Mouse (Mus musculus): ENCODE measurements around the gene Gsn. TPM values are rescaled to one million over a fixed set of nuclear protein-coding genes. Genes with fewer than 3 reads are reported as not detected.
A peak's percentile ranks its signal among the peaks of the same experiment; 100 is the strongest.

Gene Gsn
- total and polyA plus RNA-seq, 3 experiments: 24.2 to 54.2 (median 42.9) TPM

GRCm38 (mm10) chr2:35255004-35255403, 1.2 kb upstream of the Gsn start (continued):
- peak; percentile 74 for TF ChIP-seq CHD2 (IDR thresholded peaks at IDR 0.05; ENCODE audit: low read length)
- TF ChIP-seq RCOR1 (conservative IDR thresholded peaks at IDR 0.05; ENCODE audit: low read depth, low read length): no peak
- no peak for TF ChIP-seq GABPA (IDR thresholded peaks at IDR 0.05; ENCODE audit: insufficient replicate concordance, low read depth, low read length)

GRCm38 (mm10) chr2:35255462-35255861, 718 bp upstream of the Gsn start:
- Histone ChIP-seq H3K27me3 (replicated peaks) (peaks cover 8% of the 10 kb centered on the region), H3K27ac (ENCODE audit: insufficient read depth, low read depth) (peak overlapping the region; percentile 65), H3K36me3 (replicated peaks in 1 of 2; ENCODE audit: control insufficient read depth in 1 of 2, insufficient read depth in 1 of 2, low read length in 1 of 2) (no peaks in the 10 kb centered on the region), H3K9ac (ENCODE audit: insufficient read depth, low read depth) (peak overlapping the region; percentile 10), H3K4me2 (ENCODE audit: insufficient read depth, low read depth, poor library complexity, severe bottlenecking) (peak overlapping the region; percentile 88), H3K9me3 (replicated peaks; ENCODE audit: low read length) (no peaks in the 10 kb centered on the region), H3K4me3 (replicated peaks in 1 of 3; ENCODE audit: low read depth in 2 of 3, low read length in 2 of 3, poor library complexity in 1 of 3) (peak overlapping the region in 2 of 3 experiments; percentile 54 to 71), H3K4me1 (ENCODE audit: control insufficient read depth in 1 of 2, insufficient read depth in 2 of 2) (peaks cover 32 to 75% of the 10 kb centered on the region in 2 experiments), H3K79me2 (replicated peaks; ENCODE audit: control insufficient read depth, extremely low read depth, insufficient read depth, poor library complexity, severe bottlenecking) (no peaks in the 10 kb centered on the region)
- in situ Hi-C loops (cut with MboI; ENCODE audit: low pct_ligation_motif_present, low pct_unique_long_range_greater_than_20kb, low sequenced_read_pairs) (loop anchor here (5.0 kb wide), 1 partner anchor 43 kb away; no protein-coding TSS in a partner anchor), dilution Hi-C loops (cut with MboI; ENCODE audit: extremely low pct_ligation_motif_present, extremely low pct_unique_long_range_greater_than_20kb, low sequenced_read_pairs) (no loop called here)
- DNase-seq (ENCODE audit: extremely low read depth): peak; percentile 74
- TF ChIP-seq MEF2A (IDR thresholded peaks at IDR 0.05; ENCODE audit: borderline replicate concordance, low read depth, low read length) (no peak; the same call in 1 of the 2 replicates), TCF12 (IDR thresholded peaks at IDR 0.05; ENCODE audit: low read depth, low read length) (peak; percentile 32; the same call in 1 of the 2 replicates), CHD1 (IDR thresholded peaks at IDR 0.05; ENCODE audit: low read depth, low read length) (peak; percentile 61; the same call in 1 of the 2 replicates), ETS1 (conservative IDR thresholded peaks at IDR 0.05; ENCODE audit: low read depth, low read length) (peak; percentile 35), ZMIZ1 (IDR thresholded peaks at IDR 0.05; ENCODE audit: low read depth, low read length) (no peak), ZNF384 (IDR thresholded peaks at IDR 0.05; ENCODE audit: low read depth, low read length) (no peak), MAX (IDR thresholded peaks at IDR 0.05; ENCODE audit: low read length) (peak; percentile 16; the same call in 1 of the 2 replicates), TBP (conservative IDR thresholded peaks at IDR 0.05; ENCODE audit: low read depth, low read length) (no peak), POLR2AphosphoS2 (IDR thresholded peaks at IDR 0.05; ENCODE audit: low read depth, low read length) (no peak), GABPA (IDR thresholded peaks at IDR 0.05; ENCODE audit: insufficient replicate concordance, low read depth, low read length) (no peak), KAT2A (IDR thresholded peaks at IDR 0.05; ENCODE audit: insufficient replicate concordance, low read length) (no peak), PAX5 (IDR thresholded peaks at IDR 0.05; ENCODE audit: low read length) (no peak), EP300 (IDR thresholded peaks at IDR 0.05; ENCODE audit: low read length) (peak; percentile 33), ELF1 (IDR thresholded peaks at IDR 0.05; ENCODE audit: low read depth, low read length) (no peak), E2F4 (IDR thresholded peaks at IDR 0.05; ENCODE audit: insufficient replicate concordance, low read depth, low read length) (no peak), NRF1 (IDR thresholded peaks at IDR 0.05; ENCODE audit: low read depth, low read length) (no peak)

GRCm38 (mm10) chr2:35256932-35257331, 752 bp downstream of the Gsn start:
- Histone ChIP-seq H3K36me3 (replicated peaks in 1 of 2; ENCODE audit: control insufficient read depth in 1 of 2, insufficient read depth in 1 of 2, low read length in 1 of 2) (no peaks in the 10 kb centered on the region), H3K9ac (ENCODE audit: insufficient read depth, low read depth) (no peak overlapping the region), H3K27ac (ENCODE audit: insufficient read depth, low read depth) (no peak overlapping the region), H3K4me2 (ENCODE audit: insufficient read depth, low read depth, poor library complexity, severe bottlenecking) (peak overlapping the region; percentile 79), H3K79me2 (replicated peaks; ENCODE audit: control insufficient read depth, extremely low read depth, insufficient read depth, poor library complexity, severe bottlenecking) (no peaks in the 10 kb centered on the region), H3K9me3 (replicated peaks; ENCODE audit: low read length) (no peaks in the 10 kb centered on the region), H3K4me3 (replicated peaks in 1 of 3; ENCODE audit: low read depth in 2 of 3, low read length in 2 of 3, poor library complexity in 1 of 3) (peak overlapping the region; percentile 54 to 70 (median 62)), H3K27me3 (replicated peaks) (peaks cover 8% of the 10 kb centered on the region), H3K4me1 (ENCODE audit: control insufficient read depth in 1 of 2, insufficient read depth in 2 of 2) (peaks cover 32 to 87% of the 10 kb centered on the region in 2 experiments)
- DNase-seq (ENCODE audit: extremely low read depth): no peak
- no peak for TF ChIP-seq TBP (conservative IDR thresholded peaks at IDR 0.05; ENCODE audit: low read depth, low read length)
- no peak for TF ChIP-seq RAD21 (IDR thresholded peaks at IDR 0.05; ENCODE audit: low read depth, low read length)
- TF ChIP-seq ZC3H11A (IDR thresholded peaks at IDR 0.05; ENCODE audit: low read depth, low read length): no peak
- no peak for TF ChIP-seq USF2 (conservative IDR thresholded peaks at IDR 0.05; ENCODE audit: low read depth, low read length)
- no peak for TF ChIP-seq CHD2 (IDR thresholded peaks at IDR 0.05; ENCODE audit: low read length)
- no peak for TF ChIP-seq KAT2A (IDR thresholded peaks at IDR 0.05; ENCODE audit: insufficient replicate concordance, low read length)
- TF ChIP-seq RCOR1 (conservative IDR thresholded peaks at IDR 0.05; ENCODE audit: low read depth, low read length): no peak
- TF ChIP-seq ZNF384 (IDR thresholded peaks at IDR 0.05; ENCODE audit: low read depth, low read length): no peak
- dilution Hi-C loops (cut with MboI; ENCODE audit: extremely low pct_ligation_motif_present, extremely low pct_unique_long_range_greater_than_20kb, low sequenced_read_pairs) (no loop called here), in situ Hi-C loops (cut with MboI; ENCODE audit: low pct_ligation_motif_present, low pct_unique_long_range_greater_than_20kb, low sequenced_read_pairs) (loop anchor here (5.0 kb wide), 1 partner anchor 45 kb away; no protein-coding TSS in a partner anchor)
